Mouse (Mus musculus): ENCODE data around the gene Meis1.
A peak's percentile ranks its signal among the peaks of the same experiment; 100 is the strongest.

Gene Meis1

DNA sequence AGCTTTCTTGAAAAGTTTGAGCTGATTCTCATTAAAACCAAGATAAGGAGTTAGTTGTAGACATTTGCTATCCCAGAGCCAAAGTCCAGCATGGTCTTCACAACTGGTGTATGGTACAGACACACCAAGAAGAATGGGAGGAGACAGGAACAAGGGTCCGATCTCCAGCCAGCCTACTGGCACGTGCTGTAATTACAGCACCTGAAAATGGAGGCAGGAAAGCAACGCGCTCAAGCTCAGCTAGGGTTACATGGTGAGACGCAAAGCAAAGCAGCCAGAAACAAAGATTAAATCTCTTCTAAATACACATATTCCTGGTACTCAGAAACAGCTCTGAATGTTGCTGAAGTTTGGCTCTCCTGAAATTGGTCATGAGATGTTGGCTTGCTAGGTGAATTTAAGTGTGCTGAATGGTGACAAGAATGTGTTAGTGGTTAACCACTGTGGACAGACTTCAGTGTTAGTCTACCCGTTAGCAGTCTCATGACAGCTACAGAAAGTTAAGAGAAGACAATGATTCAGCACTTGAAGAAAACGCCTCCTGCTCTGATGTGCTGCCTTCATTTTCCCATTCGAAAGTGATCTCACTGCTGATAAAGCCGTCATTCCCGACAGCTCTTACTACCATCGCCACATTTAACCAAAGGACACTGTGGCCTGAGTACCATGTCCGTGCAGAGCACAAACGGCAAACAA lies 70.0 kb downstream of the Meis1 start:
- DNase-seq (ENCODE audit: low read depth): peak; percentile 84

DNA sequence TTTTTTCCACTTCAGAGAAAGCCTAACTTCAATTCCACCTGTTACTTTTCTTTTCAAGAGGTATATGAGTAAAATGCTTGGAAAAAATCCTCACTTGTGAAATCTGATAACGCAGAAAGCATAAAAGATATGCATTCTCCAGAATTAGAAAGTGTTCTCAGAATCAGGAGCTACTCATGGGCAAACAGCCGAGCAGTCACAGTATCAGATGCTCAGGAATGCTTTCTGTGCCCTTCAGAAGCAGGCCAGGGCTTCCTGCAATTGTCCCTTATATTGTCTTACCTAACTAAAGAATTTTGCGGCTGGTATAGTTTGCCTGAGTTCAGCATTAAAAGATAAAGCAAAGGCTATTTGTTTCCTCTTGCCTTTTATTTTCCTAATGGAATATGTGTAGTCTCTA lies 71.4 kb downstream of the Meis1 start:
- no peak for DNase-seq (ENCODE audit: low read depth)

DNA sequence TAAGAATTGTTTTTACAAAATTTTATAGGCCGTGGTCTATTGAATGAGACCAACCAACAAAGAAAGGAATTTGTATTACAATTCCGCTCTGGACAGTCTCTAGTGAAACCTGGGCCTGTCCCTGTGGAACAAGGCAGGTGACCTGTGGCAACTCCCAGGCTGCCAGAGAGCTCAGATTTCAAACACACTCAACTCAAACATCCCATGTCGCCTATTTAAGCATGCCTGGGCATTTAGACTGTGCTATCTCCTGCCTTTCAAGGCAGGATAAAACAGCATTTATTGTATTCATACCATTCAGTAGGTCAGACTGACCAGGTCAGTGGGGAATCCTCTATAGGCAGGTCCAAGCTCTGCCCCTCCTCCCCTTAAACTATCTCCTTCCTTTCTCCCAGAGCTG lies 73.0 kb downstream of the Meis1 start:
- no peak for DNase-seq (ENCODE audit: low read depth)

DNA sequence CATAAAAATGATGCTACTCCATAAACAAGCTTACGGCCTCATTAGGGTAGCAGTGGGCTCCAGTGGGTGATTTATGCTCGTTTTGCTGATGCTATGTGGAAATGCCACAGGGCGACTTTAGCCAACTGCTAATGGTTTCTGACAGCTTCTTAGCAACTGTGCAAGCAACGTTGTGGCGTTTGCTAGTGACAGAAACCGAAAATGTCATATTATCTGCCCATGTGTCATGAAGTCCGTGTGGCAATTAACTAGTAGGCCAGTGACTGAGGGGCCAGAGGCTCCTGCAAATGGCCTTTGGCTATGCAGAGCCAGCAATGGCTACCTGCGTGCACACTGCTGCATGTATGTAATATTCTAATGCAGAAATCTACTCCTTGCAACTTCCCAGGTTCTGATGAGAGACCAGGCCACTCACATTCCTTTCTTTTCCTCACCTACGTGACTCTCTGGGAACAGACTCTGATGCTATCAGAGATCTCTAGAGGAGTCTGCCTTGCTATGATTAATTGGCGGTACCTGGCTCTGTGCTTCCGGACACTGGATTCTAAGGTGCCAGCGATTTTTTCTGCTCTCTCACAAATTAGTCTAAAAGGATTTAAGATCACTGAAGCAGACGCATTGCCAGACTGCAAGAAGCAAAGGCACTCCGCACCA lies 73.7 kb downstream of the Meis1 start:
- DNase-seq (ENCODE audit: low read depth): no peak

DNA sequence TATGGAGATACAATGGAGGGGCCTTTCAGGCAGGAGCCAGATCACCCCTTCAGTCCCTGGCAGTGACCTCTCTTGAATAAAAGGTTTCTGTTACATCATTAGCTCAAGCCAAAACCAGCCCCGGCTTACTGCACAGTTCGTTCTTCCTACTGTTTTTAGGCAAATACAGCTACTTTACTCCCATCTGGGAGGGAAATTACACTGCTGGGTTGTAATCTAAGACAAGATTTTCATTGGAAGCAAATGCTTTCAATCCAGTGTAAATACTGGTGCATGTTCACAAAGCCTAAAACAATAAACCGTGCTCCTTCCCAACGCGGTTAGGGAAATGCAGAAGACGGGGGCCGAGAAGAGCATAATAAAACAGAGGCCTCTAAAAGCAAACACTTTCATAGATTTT lies 74.6 kb downstream of the Meis1 start:
- DNase-seq (ENCODE audit: low read depth): no peak

DNA sequence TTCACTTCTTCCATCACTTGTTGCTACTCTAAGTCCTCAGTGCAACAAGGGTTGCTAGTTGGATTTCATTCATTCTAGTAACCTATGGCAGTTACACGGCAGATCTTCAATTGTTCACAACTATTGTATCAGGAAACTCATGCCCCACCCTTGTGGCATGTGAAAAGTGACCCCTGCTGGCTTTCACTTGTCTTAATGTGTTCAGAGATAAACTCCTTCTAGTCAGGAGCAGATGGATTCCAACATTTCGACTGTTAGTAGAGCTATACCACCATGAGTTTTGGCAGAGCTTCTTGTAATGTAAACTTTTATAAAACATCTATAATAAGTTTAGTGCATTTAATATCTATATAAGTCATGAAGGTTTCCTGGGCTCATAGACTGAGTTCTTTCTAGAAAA lies 75.8 kb downstream of the Meis1 start:
- DNase-seq (ENCODE audit: low read depth): no peak

DNA sequence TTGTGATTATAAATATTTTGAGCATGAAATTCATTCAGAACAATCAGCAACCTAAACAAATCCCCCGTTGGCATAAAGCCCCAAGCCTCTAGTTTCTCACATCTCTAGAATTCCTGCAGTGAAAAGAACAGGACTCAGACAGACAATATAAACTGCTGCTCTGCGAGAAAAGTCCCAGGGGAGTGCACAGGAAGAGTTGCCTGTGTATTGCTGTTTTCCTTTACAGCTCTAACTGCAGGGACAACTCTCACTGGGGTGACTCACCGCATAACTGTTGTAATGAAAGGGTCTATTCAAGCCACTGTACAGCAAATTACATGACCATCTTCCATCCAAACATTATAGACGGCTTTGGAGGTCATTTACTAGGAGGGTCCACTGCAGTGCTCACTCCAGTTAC lies 77.9 kb downstream of the Meis1 start:
- no peak for DNase-seq (ENCODE audit: low read depth)

DNA sequence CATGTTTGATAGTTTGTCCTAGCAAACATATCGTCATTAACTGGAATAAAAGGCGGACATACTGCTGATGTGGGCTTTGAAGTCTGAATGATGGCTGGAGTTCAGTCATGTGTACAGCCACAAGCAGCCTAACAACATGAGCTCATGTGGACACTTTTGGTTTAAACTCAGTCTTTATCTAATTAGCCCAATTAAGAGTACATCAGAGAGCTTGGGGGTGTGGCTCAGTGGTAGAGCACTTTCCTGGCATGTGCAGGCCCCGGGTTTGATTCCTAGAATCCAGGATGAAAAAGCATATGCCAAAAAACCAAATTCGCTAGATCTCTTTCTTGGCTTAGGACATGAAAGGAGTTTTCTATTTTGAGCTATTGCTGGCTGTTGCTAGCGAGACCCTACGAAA lies 83.9 kb downstream of the Meis1 start:
- DNase-seq (ENCODE audit: low read depth): no peak

DNA sequence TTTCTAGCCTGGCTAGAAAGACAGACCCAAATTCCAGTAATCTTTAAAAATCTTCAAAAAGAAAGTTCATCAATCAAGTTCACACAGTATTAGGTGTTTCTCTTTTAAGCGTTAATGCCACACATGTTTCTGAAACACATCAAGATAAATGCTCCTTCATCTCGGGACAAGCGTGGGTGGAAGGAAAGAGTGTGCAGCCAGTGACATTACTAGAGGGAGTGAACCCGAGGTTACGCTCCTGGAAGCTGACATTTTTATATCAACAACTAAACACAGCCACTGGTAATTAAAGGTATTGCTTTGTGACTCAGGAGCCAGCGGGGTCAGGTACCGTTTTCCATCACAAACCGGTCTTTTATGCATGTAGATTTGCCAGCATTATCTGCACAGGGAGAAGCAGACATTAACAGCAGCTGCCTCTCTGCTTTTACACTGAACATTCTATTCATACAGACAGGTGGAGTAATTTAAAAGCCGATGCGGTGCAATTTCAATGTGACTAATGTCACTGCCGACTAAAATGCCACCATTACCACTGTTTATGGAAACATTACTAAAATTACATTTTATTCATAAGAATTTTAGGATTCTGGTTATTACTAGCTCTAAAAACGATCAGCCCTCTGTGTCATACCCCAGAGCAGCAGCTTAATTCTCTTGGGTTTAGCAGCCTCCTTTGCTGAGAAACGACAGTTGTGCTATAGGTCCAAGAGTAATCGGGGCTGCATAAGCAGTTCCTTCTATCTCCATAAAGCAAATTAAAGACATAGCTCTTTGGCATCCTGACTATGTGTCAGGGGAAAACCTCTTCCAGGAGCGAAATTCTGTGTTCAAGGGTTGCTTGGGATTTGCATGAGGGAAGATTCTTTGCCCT lies 87.5 kb downstream of the Meis1 start:
- no peak for DNase-seq (ENCODE audit: low read depth)

DNA sequence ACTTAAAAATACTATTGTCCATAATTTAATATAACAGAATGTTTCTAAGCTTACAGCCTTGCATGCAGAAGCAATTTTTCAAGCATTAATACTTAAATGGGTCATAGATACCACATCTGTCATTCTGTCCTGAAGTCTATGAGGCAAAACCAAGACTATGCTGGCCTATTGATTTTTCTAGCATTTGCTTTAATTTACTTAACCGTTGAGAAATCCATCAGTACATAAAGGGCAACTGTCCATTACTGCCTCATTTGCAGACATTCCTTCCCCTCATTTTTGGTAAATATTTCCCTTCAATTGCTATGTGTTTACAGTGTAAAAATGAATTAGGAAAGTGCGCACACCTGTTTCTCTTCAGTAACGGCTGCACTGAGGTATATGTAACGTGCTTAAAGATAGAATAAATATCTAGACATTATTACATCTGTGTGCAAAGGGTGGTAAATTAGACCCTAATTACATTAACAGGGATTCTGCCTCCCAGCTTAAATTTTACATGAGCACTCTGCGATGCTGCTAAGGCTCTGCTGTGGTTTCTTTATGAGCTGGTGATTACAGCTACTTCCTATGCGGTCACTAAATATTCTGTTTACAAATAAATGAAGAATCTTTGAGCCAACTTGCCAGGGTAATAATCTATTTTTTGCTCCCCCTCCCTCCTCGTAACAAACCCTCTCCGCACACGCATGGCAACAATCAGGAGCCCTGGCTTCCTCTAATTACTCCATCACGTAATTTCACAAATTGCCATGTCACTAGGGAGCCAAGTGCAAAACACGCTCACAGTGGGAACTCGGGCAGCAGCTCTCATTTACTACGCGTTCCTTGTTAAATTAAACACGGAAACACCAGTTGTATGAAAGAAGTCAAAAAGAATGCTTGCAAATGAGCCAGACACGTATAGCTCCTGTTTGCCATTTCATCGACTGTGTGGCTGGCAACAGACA lies 88.7 kb downstream of the Meis1 start:
- DNase-seq (ENCODE audit: low read depth): no peak

DNA sequence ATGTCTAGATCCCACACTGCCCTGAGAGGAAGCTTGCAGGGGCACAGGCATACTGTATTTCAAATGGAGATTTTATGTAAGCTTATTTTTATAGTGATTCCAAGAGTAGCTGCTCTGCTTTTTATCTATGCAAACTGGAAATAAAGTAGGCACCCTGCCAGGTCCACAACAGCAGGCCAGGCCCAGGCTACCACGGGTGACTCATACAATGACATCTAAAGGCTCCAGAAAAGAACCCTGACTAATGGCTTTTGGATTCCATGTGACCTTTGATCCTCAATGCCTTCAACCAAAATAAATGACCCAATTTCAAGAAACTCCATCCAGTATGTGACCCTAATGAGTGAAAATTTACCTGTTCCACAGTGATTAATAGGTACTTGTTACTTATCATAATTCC lies 91.4 kb downstream of the Meis1 start:
- no peak for DNase-seq (ENCODE audit: low read depth)

DNA sequence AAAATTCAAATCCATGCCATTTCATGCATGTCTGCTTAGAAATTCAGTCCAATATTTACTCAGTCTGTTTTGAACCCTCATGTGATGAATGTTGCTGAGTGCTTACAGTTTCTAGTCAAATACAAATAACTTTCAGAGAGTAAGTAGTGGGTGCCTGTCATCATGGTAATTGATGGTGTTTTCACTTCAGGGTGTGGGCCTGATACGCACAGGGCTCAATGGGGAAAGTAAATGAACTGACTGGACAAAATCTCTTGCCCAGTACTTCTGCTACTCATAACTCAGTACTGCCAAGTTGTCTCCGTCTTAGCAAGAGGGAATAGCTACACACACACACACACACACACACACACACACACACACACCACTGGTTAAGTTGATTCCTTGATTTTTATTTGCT lies 92.0 kb downstream of the Meis1 start:
- DNase-seq (ENCODE audit: low read depth): no peak

DNA sequence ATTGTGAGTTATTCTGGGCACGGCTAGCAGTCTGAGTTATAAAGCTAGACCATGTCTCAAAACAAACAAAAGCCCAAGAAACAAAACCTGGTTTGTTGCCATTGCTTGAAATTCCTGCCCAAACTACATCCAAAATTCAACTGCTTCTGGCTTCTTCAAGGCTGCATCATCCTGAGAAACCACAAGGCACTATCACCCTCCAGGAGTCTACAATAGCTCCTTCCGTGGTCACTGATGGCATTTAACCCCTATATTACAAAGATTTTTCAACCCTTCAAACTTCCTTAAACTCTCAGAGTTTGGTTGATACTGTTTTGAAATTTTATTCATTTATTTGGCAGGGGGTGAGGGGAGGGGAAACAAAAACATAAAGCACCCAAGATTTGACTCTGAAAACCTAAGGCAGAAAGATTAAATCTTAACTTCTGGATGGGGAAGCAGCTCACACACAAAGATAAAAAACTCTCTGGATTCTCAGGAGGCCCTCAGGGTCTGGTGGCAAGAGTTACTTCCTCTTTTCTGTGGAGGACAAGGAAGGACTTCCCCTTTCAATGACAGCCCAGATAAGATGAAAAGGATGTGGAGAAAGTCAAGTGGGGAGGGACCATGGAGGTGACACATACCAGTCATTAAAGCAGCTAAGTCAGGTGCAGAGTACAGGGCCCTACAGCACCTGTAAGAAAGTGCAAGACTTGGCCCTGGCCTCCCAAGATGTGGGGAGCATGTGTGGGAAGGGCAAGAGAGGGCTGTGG lies 94.0 kb downstream of the Meis1 start:
- no peak for DNase-seq (ENCODE audit: low read depth)

DNA sequence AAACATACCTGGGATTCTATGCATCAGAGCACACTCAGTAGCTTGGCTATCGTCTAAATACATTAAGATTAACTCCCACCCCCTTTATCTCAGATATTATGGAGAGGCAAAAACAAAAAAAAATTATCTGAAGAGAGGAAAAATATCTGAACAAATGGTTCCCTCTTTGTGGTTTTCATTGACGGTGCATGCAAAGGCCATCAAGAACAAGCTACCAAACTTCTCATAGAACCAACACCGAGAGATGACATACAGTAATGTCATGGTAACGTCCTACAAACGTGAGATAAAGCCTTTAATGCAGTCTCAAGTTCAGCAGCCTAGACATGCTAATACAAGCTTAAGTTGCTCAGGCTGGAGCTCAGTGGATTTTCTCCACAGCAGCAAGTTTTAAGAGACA lies 95.5 kb downstream of the Meis1 start:
- DNase-seq (ENCODE audit: low read depth): no peak

DNA sequence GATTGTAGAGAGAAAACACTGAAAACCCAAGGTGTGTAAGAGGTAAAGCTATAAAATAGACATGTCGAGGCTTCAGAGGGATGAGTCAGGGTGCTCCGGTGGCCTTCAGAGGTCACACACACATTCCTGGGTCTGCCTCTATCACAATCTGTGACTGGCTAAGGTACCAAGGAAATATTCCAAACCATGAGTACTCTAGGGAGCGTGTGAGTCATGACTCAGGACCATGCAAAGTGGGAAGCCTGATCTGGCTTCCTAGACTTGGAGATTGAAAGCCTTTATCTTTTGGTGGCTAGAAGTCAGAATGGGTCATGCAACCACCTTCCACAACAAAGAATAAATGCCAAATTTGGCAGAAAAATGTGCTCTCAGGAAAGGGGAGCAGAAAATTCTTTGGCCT lies 98.1 kb downstream of the Meis1 start:
- DNase-seq (ENCODE audit: low read depth): no peak

DNA sequence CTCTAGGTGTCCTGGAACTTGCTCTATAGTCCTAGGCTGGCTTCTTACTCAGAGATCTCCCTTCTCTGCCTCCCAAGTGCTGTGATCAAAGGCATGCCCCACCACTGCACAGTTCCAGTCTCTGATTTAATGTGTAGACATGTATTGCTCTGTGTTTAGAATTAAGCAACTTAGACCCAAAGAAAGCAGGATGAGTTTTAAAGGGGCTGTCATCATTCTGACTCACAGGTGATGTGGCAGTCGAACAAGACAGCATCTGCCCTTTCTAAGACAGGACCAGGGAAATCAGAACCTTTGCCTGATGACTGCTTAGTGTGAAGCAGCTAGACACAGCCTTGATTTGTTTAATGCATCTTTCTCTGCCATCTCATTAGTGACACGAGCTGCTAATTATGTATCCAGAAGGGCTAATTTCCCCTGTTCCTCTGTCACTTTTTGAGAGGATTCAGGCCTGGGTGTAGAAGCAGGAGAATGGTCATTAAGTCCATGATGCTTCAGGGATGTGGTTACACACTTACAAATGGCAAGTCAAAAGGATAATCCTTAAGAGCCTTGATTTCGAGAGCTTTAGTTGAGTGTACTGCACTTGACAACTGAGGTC lies 99.5 kb downstream of the Meis1 start:
- DNase-seq (ENCODE audit: low read depth): no peak

DNA sequence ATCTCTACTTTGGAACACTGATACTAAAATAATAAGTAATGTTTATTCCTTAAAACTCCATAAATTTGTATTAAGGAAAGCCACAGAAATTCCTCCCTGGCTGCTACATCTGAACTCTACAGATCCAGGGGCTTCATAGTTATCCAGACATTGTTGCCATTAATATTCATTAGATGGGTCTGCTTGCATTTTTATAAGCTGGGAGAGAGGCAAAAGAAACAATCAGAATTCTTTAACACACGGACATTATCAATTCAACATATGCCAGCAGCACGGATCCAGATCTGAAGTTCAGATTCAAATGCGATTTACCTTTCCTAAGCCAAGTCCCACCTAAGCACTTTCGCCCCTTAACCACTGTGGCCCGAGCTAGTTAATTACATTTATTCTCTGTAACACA lies 100.9 kb downstream of the Meis1 start:
- no peak for DNase-seq (ENCODE audit: low read depth)

DNA sequence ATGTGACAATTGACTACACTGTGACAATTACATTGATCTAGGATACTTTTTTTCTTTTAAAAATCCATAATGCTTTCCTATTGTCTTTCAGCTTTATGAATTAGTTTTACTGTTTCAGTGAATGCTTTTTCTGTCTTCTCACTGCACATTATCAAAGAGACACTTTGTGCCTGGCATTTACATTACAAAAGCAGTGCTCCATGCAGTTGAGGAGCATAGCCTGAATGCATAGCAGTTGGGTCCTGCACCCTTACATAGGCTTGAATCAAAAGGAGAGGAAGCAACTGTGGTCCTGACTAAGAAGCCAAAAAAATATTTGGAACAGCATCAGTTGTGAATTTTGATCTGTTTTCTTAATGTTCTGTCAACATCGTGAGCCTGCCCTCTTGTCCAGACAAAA lies 105.5 kb downstream of the Meis1 start:
- DNase-seq (ENCODE audit: low read depth): no peak

DNA sequence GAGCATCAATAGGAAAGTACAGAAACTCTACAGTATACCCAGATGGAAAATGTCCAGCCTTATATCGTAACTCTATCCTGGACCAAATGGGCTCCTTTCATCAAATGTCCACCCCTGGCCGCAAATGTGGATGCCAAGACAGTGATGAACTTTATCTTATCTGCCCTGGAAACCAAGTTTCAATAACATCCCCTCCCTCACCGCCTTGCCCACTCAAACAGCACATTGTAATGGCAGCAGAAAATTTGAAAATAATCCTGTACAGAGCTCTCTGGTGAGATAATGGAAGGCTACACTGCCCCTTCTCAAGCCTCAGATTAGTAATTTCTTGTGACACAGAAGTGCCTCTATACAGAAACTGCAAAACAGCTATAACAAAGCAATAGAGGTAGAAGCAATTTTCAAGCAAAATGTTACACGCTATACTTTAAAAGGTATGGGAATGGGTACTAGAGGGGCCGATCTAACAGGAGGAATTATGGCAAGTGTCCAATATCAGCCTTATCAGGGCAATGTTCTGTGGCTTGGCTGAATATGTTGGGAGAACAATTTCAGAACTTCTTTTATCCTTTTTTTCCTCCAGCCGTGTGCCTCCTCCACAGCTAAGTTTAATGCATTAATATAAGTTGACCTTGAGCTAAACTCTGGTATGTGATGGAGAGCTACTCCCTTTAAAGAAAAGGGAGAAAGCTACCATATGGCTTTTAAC lies 106.3 kb downstream of the Meis1 start:
- no peak for DNase-seq (ENCODE audit: low read depth)

DNA sequence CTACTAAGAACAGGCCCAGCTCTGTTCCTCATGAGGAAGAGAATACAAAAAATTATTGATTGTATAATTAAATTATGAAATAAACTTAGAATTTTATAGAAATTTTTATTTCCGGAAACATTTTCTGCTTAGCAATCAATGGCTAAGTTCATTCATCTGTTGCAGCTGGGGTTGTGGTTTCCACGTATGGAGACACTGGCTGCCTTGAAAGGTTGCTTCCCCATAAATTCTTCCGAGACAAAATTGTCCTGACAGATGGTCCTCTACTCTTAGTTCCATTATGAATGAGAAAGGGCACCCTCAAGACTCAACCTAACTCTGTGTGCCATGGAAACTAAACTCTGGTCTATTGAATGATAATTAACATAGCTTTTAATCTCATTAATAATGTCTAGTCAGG lies 111.9 kb downstream of the Meis1 start:
- no peak for DNase-seq (ENCODE audit: low read depth)

Data from fibroblast of lung, adult 2 months (primary cell).